In the genomic region with DNA sequence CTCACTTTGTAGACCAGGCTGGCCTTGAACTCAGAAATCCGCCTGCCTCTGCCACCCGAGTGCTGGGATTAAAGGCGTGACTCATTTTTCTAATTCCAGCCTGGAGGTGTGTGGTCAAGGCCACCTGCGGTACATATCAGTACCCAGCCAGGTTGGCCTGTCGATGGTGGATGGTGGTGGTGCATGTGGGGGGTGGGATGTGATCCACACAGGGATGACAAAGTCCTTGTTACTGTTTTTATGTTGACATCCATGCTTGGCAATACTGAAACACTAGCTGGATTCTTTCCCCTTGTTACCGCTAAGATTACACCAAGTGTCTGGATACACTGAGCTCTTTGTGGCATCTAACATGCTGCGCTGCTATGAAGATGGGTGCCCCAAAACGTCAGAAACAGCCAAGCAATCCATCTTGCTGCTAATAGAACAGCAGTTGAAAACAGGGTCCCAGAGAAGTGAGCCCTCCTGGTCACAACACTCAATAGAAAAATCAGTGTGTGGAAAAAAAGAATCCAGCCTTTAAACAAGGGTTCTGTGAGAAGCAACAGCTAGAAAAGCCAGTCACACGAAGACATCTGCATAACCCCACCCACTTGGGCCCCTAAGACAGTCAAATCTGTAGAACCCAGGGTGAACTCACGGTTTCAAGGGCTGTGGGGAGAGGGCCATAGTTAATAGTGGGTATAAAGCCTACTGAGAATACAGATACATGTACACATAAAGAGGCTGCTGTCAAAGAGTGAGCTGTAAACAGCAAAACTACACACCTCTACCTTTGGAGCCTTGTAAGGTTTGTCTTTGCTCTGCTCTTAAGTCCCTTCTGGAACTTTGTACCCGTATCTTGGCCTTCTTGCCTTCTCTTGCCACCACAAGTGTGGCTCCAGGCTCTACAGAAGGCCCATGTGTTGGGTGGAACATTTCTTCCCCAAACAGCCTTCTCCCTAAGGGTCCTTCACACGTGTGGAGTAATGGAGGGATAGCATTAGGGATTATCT, we compare ENCODE assay signal across 30 mouse cellular contexts. TPM values are rescaled to one million over a fixed set of nuclear protein-coding genes. Genes with fewer than 3 reads are reported as not detected.
DNase-seq lines count a peak whose midpoint lies in the region; ATAC-seq and TF ChIP-seq lines count a peak whose summit lies in the region.
"Had no signal": no experiment of that assay in that cellular context is flagged by ENCODE, and none has a peak within 500 bp of the region (broad histone marks: within the 10 kb centered on the region; RNA-seq: fewer than 3 reads in every experiment).

No protein-coding gene starts in this region.

- TF ChIP-seq EP300 in CH12.LX (IDR thresholded peaks at IDR 0.05; ENCODE audit: low read length): peak; percentile 69

- dilution Hi-C loops in CH12.LX (cut with MboI; ENCODE audit: extremely low pct_ligation_motif_present, extremely low pct_unique_long_range_greater_than_20kb, low sequenced_read_pairs): no loop called here

- ATAC-seq in intestine, embryonic 14.5 days (replicated peaks; ENCODE audit: low FRiP score, low TSS enrichment, low read depth): peak; percentile 38
- no peak; the same call in 1 of the 2 replicates for ATAC-seq in intestine, embryonic 16.5 days
- ATAC-seq in embryonic facial prominence, embryonic 14.5 days (ENCODE audit: low read depth): 0 out of 2 replicates have a peak, but pooled peaks have one; percentile 26
- ATAC-seq in inflammation-experienced regulatory T-cells, adult 6 months: no peak
- ATAC-seq: activated CD4-positive, CD25-positive, alpha-beta regulatory T cell, adult 4 months; intestine, embryonic 15.5 days had no signal

- H3K9me3 ChIP-seq in intestine, embryonic 14.5 days (ENCODE audit: control insufficient read depth, low read length): no peaks in the 10 kb centered on the region
- no peaks in the 10 kb centered on the region for H3K9me3 ChIP-seq in intestine, embryonic 16.5 days (ENCODE audit: control insufficient read depth, low read length)
- H3K9me3 ChIP-seq in CH12.LX (replicated peaks; ENCODE audit: low read length): no peaks in the 10 kb centered on the region
- H3K9me3 ChIP-seq in embryonic facial prominence, embryonic 14.5 days (ENCODE audit: control insufficient read depth, low read length): no peaks in the 10 kb centered on the region
- H3K9me3 ChIP-seq: heart, embryonic 12.5 days; hindbrain, embryonic 15.5 days; intestine, embryonic 15.5 days; lung, embryonic 15.5 days; midbrain, embryonic 12.5 days had no signal

- no peak for TF ChIP-seq POLR2A in CH12.LX (IDR thresholded peaks at IDR 0.05; ENCODE audit: low read depth, low read length)

- no peak for TF ChIP-seq CTCF in CH12.LX (conservative IDR thresholded peaks at IDR 0.05 in 1 of 2, IDR thresholded peaks at IDR 0.05 in 1 of 2; ENCODE audit: low read depth in 2 of 2, low read length in 2 of 2)

- H3K27ac ChIP-seq in intestine, embryonic 14.5 days (ENCODE audit: low read depth): no peak overlapping the region
- H3K27ac ChIP-seq in intestine, embryonic 16.5 days (ENCODE audit: low read length): no peak overlapping the region
- peak overlapping the region; percentile 43 for H3K27ac ChIP-seq in CH12.LX (ENCODE audit: insufficient read depth, low read depth)
- H3K27ac ChIP-seq in embryonic facial prominence, embryonic 14.5 days (replicated peaks; ENCODE audit: low read depth, low read length): no peak overlapping the region
- H3K27ac ChIP-seq: heart, adult 2 months; hindbrain, embryonic 15.5 days; intestine, embryonic 15.5 days; lung, embryonic 15.5 days; midbrain, embryonic 12.5 days; stomach, postnatal 0 days had no signal

- H3K27me3 ChIP-seq in intestine, embryonic 14.5 days (replicated peaks; ENCODE audit: control insufficient read depth, insufficient read depth, low read length): no peaks in the 10 kb centered on the region
- H3K27me3 ChIP-seq in intestine, embryonic 16.5 days (replicated peaks; ENCODE audit: control insufficient read depth, insufficient read depth, low read length): no peaks in the 10 kb centered on the region
- H3K27me3 ChIP-seq in CH12.LX (replicated peaks): no peaks in the 10 kb centered on the region
- H3K27me3 ChIP-seq in embryonic facial prominence, embryonic 14.5 days (replicated peaks; ENCODE audit: control insufficient read depth, insufficient read depth, low read length): no peaks in the 10 kb centered on the region
- H3K27me3 ChIP-seq: heart, embryonic 12.5 days; hindbrain, embryonic 15.5 days; intestine, embryonic 15.5 days; lung, embryonic 15.5 days; midbrain, embryonic 12.5 days had no signal

- H3K4me3 ChIP-seq in intestine, embryonic 14.5 days (ENCODE audit: low read depth, low read length): no peak overlapping the region
- H3K4me3 ChIP-seq in intestine, embryonic 16.5 days (ENCODE audit: low read length): no peak overlapping the region
- H3K4me3 ChIP-seq in CH12.LX (replicated peaks in 1 of 3; ENCODE audit: low read depth in 2 of 3, low read length in 2 of 3, poor library complexity in 1 of 3): no peak overlapping the region
- H3K4me3 ChIP-seq in embryonic facial prominence, embryonic 14.5 days (ENCODE audit: low read depth, low read length): no peak overlapping the region
- H3K4me3 ChIP-seq: erythroblast, embryonic 14.5 days; heart, adult 2 months; heart, embryonic 12.5 days; hindbrain, embryonic 15.5 days; intestine, embryonic 15.5 days; lung, embryonic 15.5 days; midbrain, embryonic 12.5 days had no signal

- WGBS in intestine, embryonic 14.5 days: 69% methylated on average over 12 of the region's 12 CpGs
- WGBS in intestine, embryonic 16.5 days: 69% methylated on average over 12 of the region's 12 CpGs
- 64% methylated on average over 12 of the region's 12 CpGs for WGBS in embryonic facial prominence, embryonic 14.5 days

- no peak for TF ChIP-seq RAD21 in CH12.LX (IDR thresholded peaks at IDR 0.05; ENCODE audit: low read depth, low read length)

- DNase-seq in intestine, embryonic 14.5 days (ENCODE audit: low spot score): no peak
- DNase-seq in A20 (ENCODE audit: low read depth, low spot score) (peak; percentile 45), CH12.LX (ENCODE audit: extremely low read depth) (peak; percentile 74)
- DNase-seq in embryonic facial prominence, embryonic 14.5 days (ENCODE audit: low spot score): no peak
- DNase-seq in ovary, postnatal 36 days (ENCODE audit: low spot score): no peak
- DNase-seq: adrenal gland, adult 2 months; cerebellum, adult 8-10 months; cerebellum, postnatal 25 days; heart, adult 2 months; heart, postnatal 4 days; kidney, adult 8-10 months; kidney, postnatal 14 days; layer of hippocampus, adult 9-11 months; right cerebral cortex, postnatal 4 days; thymus, adult 18-20 months; thymus, postnatal 36 days had no signal

- in situ Hi-C loops in CH12.LX (cut with MboI; ENCODE audit: low pct_ligation_motif_present, low pct_unique_long_range_greater_than_20kb, low sequenced_read_pairs): no loop called here

- H3K9ac ChIP-seq in intestine, embryonic 14.5 days (ENCODE audit: low read length): no peak overlapping the region
- no peak overlapping the region for H3K9ac ChIP-seq in intestine, embryonic 16.5 days (ENCODE audit: low read depth, low read length)
- no peak overlapping the region for H3K9ac ChIP-seq in CH12.LX (ENCODE audit: insufficient read depth, low read depth)
- no peak overlapping the region for H3K9ac ChIP-seq in embryonic facial prominence, embryonic 14.5 days (ENCODE audit: low read depth, low read length)
- H3K9ac ChIP-seq: heart, embryonic 12.5 days; hindbrain, embryonic 15.5 days; intestine, embryonic 15.5 days; lung, embryonic 15.5 days; midbrain, embryonic 12.5 days had no signal

- no peaks in the 10 kb centered on the region for H3K79me2 ChIP-seq in CH12.LX (replicated peaks; ENCODE audit: control insufficient read depth, extremely low read depth, insufficient read depth, poor library complexity, severe bottlenecking)

- H3K4me2 ChIP-seq in intestine, embryonic 14.5 days (ENCODE audit: low read length): no peak overlapping the region
- no peak overlapping the region for H3K4me2 ChIP-seq in intestine, embryonic 16.5 days (ENCODE audit: low read depth, low read length)
- peak overlapping the region; percentile 29; the same call in 1 of the 2 replicates for H3K4me2 ChIP-seq in CH12.LX (ENCODE audit: insufficient read depth, low read depth, poor library complexity, severe bottlenecking)
- no peak overlapping the region for H3K4me2 ChIP-seq in embryonic facial prominence, embryonic 14.5 days (ENCODE audit: low read depth, low read length)
- H3K4me2 ChIP-seq: heart, embryonic 12.5 days; hindbrain, embryonic 15.5 days; intestine, embryonic 15.5 days; liver, embryonic 11.5 days; lung, embryonic 15.5 days; midbrain, embryonic 12.5 days had no signal

- H3K4me1 ChIP-seq in intestine, embryonic 14.5 days (replicated peaks; ENCODE audit: control insufficient read depth, insufficient read depth, low read length): peaks cover under 1% of the 10 kb centered on the region; the same call in 1 of the 2 replicates
- no peaks in the 10 kb centered on the region for H3K4me1 ChIP-seq in intestine, embryonic 16.5 days (ENCODE audit: control insufficient read depth, insufficient read depth, low read length)
- H3K4me1 ChIP-seq in CH12.LX (ENCODE audit: control insufficient read depth in 1 of 2, insufficient read depth in 2 of 2): peaks cover 15 to 32% of the 10 kb centered on the region in 2 experiments
- H3K4me1 ChIP-seq in embryonic facial prominence, embryonic 14.5 days (ENCODE audit: control insufficient read depth, insufficient read depth, low read length): no peaks in the 10 kb centered on the region
- H3K4me1 ChIP-seq: hindbrain, embryonic 15.5 days; intestine, embryonic 15.5 days; lung, embryonic 15.5 days; midbrain, embryonic 12.5 days had no signal

- H3K36me3 ChIP-seq in intestine, embryonic 14.5 days (ENCODE audit: control insufficient read depth, insufficient read depth, low read length): peaks cover 43% of the 10 kb centered on the region
- peaks cover 17% of the 10 kb centered on the region; the same call in 1 of the 2 replicates for H3K36me3 ChIP-seq in intestine, embryonic 16.5 days (ENCODE audit: control insufficient read depth, insufficient read depth, low read length)
- peaks cover 34 to 43% of the 10 kb centered on the region in 2 experiments for H3K36me3 ChIP-seq in CH12.LX (replicated peaks in 1 of 2; ENCODE audit: control insufficient read depth in 1 of 2, insufficient read depth in 1 of 2, low read length in 1 of 2)
- peaks cover 42% of the 10 kb centered on the region for H3K36me3 ChIP-seq in embryonic facial prominence, embryonic 14.5 days (ENCODE audit: control insufficient read depth, insufficient read depth, low read length)

RNA-seq across cellular contexts. Expression of a gene that starts 7.4 kb away (rescaled TPM):
- polyA plus RNA-seq in intestine, embryonic 14.5 days (2014; fragmentation: Nextera tagmentation; extraction: Ambion mirVana): 0.19 and 0.28 TPM in 2 replicates
- 0.04 and 0.07 TPM in 2 replicates for polyA plus RNA-seq in intestine, embryonic 16.5 days (2015; fragmentation: Nextera tagmentation; extraction: Ambion mirVana)
- total RNA-seq in CH12.LX (2012; rRNA removed) (not detected in 2 replicates), CH12.LX (2014; rRNA removed) (not detected in 2 replicates)
- polyA plus RNA-seq in CH12.LX (2012; ENCODE audit: insufficient read length, low read depth): not detected in 2 replicates
- 11.1 and 22.0 TPM in 2 replicates for polyA plus RNA-seq in embryonic facial prominence, embryonic 14.5 days (2014; fragmentation: Nextera tagmentation; extraction: Ambion mirVana)
- polyA plus RNA-seq in inflammation-experienced regulatory T-cells, adult 6 months (2017; shearing (Covaris generic)): not detected
- total RNA-seq: adrenal gland, adult 2 months; gastrocnemius, adult 18-20 months; heart, adult 2 months; megakaryocyte, adult 5-6 weeks; neutrophil, adult 5-6 weeks had no signal
- polyA plus RNA-seq: activated CD4-positive, CD25-positive, alpha-beta regulatory T cell, adult 4 months; adrenal gland, adult 2 months; erythroblast, embryonic 14.5 days; heart, adult 2 months had no signal

RNA-seq across cellular contexts. Expression of a gene that starts 18.8 kb away (rescaled TPM):
- polyA plus RNA-seq in intestine, embryonic 14.5 days (2014; fragmentation: Nextera tagmentation; extraction: Ambion mirVana): 185 and 204 TPM in 2 replicates
- 244 and 257 TPM in 2 replicates for polyA plus RNA-seq in intestine, embryonic 16.5 days (2015; fragmentation: Nextera tagmentation; extraction: Ambion mirVana)
- total RNA-seq in CH12.LX (2012; rRNA removed) (43.6 and 48.3 TPM in 2 replicates), CH12.LX (2014; rRNA removed) (62.6 and 64.5 TPM in 2 replicates)
- 65.2 and 73.8 TPM in 2 replicates for polyA plus RNA-seq in CH12.LX (2012; ENCODE audit: insufficient read length, low read depth)
- polyA plus RNA-seq in embryonic facial prominence, embryonic 14.5 days (2014; fragmentation: Nextera tagmentation; extraction: Ambion mirVana): 386 and 396 TPM in 2 replicates
- 100 to 1,000 TPM; 117 to 185 (median 137) TPM for polyA plus RNA-seq in inflammation-experienced regulatory T-cells, adult 6 months (2017; shearing (Covaris generic))

RNA-seq across cellular contexts. Expression of a gene that starts 33.4 kb away (rescaled TPM):
- polyA plus RNA-seq in intestine, embryonic 14.5 days (2014; fragmentation: Nextera tagmentation; extraction: Ambion mirVana): 13.2 and 16.6 TPM in 2 replicates
- polyA plus RNA-seq in intestine, embryonic 16.5 days (2015; fragmentation: Nextera tagmentation; extraction: Ambion mirVana): 7.8 and 8.2 TPM in 2 replicates
- total RNA-seq in CH12.LX (2012; rRNA removed) (6.6 and 7.4 TPM in 2 replicates), CH12.LX (2014; rRNA removed) (5.9 TPM in 2 replicates)
- polyA plus RNA-seq in CH12.LX (2012; ENCODE audit: insufficient read length, low read depth): 8.8 and 10.7 TPM in 2 replicates
- 19.9 and 20.1 TPM in 2 replicates for polyA plus RNA-seq in embryonic facial prominence, embryonic 14.5 days (2014; fragmentation: Nextera tagmentation; extraction: Ambion mirVana)
- 1 to 10 TPM; 2.8 to 3.1 (median 2.9) TPM for polyA plus RNA-seq in inflammation-experienced regulatory T-cells, adult 6 months (2017; shearing (Covaris generic))

Comparison
In these comparisons a context has a peak if more than half of its experiments do, and no peak if none do; other contexts are left out.
1. ATAC-seq: peak in intestine, embryonic 14.5 days (single experiment) and embryonic facial prominence, embryonic 14.5 days (single experiment); none in intestine, embryonic 16.5 days (single experiment) and inflammation-experienced regulatory T-cells, adult 6 months (single experiment).
2. DNase-seq: peak in A20 (single experiment) and CH12.LX (single experiment); none in intestine, embryonic 14.5 days (single experiment), embryonic facial prominence, embryonic 14.5 days (single experiment) and ovary, postnatal 36 days (single experiment).